Mouse (Mus musculus): Measurements from ENCODE around the gene Akr1b7. TPM values are rescaled to one million over a fixed set of nuclear protein-coding genes. Genes with fewer than 3 reads are reported as not detected.
"Not testable (repeated sequence)": the region's sequence is repeated elsewhere in the genome, so short reads cannot be mapped to it uniquely, and the experiment has no call there.

Akr1b7 gene
- polyA plus RNA-seq, 1 experiment = 0.46 TPM

DNA sequence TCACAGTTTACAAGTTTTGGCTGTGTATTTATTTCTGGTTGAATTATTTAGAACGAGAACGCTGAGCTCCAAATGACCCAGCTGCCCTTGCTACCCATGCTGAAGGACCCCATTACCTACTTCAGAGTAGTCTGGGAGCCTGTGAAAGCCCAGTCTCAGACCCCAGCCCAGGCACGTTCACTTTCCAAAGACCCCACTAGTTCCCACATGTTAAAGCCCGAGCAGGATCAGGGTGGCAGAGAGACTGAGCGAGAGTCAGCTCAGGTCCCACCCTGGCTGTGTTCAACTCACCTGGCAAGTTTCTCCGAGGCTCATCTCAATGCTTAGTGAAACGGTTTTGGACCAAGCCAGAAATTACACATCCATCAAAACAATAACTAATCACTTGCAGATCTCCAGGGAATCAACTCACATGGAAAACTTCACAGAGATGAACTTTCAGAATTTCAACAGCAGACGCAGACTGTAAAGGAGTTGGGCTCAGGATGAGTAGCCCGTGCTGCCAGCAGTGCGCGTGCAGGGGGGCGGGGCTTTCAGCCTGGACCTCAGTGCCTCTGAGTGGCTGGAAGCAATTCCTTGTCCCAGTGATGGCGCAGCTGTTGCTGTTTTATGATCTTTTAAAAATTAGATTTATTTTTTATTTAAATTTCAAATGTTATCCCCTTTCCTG lies 27.3 kb upstream of the Akr1b7 start:
- no peak for TF ChIP-seq POLR2A (IDR thresholded peaks at IDR 0.05; ENCODE audit: borderline replicate concordance, low read depth, low read length)
- no peak for TF ChIP-seq CTCF (IDR thresholded peaks at IDR 0.05; ENCODE audit: low read depth, low read length)
- Histone ChIP-seq H3K4me3 (ENCODE audit: insufficient read depth, low read length) (peak overlapping the region; percentile 81), H3K27ac (ENCODE audit: insufficient read depth, low read depth, low read length) (peak overlapping the region; percentile 86), H3K4me1 (ENCODE audit: control insufficient read depth, insufficient read depth, low read length) (0 out of 2 replicates have a peak, but pooled peaks cover 2% of the 10 kb centered on the region)

DNA sequence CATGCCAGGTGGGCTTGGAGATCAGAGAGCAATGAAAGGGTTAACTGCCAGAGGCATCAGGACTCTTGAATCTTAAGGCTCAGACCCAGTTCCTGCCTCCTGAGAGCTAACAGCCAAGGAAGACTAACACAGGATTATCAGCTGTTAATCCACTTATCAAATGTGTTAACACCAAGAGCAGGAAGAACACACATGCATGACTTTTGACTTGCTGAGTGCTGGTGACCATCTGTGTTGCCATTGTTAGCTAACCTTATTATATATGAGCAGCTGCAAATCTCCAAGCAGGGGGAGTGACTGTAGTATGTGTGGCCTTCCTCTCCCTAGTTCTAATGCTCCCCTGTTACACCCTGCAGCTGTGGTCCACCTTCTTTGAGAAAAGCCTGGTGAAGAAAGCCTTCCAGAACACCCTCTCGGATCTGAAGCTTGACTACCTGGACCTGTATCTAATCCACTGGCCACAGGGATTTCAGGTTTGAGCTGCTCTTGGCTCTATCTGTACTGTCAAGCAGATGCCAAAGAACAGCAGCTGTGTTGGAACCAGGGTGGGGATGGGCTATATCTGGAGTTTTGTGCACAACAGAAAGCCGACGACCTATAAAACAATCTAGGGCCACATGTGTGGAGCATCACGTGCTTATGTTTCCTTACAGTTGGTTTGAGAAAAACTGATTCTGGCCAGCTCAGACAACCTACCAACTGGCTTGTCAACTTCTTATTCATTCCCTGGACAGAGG lies 23.5 kb upstream of the Akr1b7 start:
- no peak for TF ChIP-seq CTCF (IDR thresholded peaks at IDR 0.05; ENCODE audit: low read depth, low read length)
- TF ChIP-seq POLR2A (IDR thresholded peaks at IDR 0.05; ENCODE audit: borderline replicate concordance, low read depth, low read length) = no peak
- Histone ChIP-seq H3K27ac (ENCODE audit: insufficient read depth, low read depth, low read length) (no peak overlapping the region), H3K4me3 (ENCODE audit: insufficient read depth, low read length) (no peak overlapping the region), H3K4me1 (ENCODE audit: control insufficient read depth, insufficient read depth, low read length) (no peaks in the 10 kb centered on the region; the same call in 1 of the 2 replicates)

DNA sequence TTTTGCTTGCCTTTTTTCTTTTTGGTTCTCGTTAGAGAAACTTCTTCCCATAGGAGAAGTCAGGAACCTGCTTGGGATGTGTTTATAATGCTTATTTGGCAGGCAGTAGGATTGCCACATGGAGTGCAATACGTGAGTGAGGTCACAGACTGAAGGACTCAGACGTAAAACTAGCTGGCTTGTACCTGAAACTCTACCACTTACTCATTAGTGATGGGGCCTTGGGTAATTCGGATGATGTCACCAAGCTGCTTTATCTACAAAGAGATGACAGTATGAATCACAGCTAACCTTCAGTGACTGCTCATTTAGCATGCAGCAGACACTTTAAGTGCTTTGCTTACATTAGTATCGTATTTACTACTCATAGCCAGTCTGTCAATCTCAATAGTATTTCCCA lies 16.2 kb upstream of the Akr1b7 start:
- TF ChIP-seq CTCF (IDR thresholded peaks at IDR 0.05; ENCODE audit: low read depth, low read length) = no peak
- no peak for TF ChIP-seq POLR2A (IDR thresholded peaks at IDR 0.05; ENCODE audit: borderline replicate concordance, low read depth, low read length)
- no peak overlapping the region for H3K4me3 ChIP-seq (ENCODE audit: insufficient read depth, low read length)
- H3K27ac ChIP-seq (ENCODE audit: insufficient read depth, low read depth, low read length) = no peak overlapping the region
- peaks cover 47% of the 10 kb centered on the region for H3K4me1 ChIP-seq (ENCODE audit: control insufficient read depth, insufficient read depth, low read length)

DNA sequence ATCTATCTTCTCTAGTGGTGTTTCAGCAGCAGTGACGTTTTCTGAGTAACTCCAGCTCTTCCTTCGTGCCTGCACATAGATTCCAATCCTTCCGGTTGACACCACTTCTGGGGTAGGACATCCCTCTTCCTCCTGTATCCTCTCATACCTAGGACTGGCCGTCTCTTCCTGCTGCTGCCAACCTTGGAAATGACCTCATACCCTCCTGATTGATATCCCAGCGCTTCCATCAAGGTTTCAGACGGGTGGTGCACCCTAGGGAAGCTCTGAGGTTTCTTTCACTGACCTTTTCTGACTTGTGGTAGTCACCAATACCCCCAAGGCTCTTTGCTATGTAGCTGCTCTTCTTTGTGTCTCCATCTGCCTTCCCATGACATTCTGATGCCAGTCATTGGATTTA lies 13.7 kb upstream of the Akr1b7 start:
- Histone ChIP-seq H3K27ac (ENCODE audit: insufficient read depth, low read depth, low read length) (peak overlapping the region; percentile 80), H3K4me3 (ENCODE audit: insufficient read depth, low read length) (no peak overlapping the region; the same call in 1 of the 2 replicates), H3K4me1 (ENCODE audit: control insufficient read depth, insufficient read depth, low read length) (peaks cover 50% of the 10 kb centered on the region)
- TF ChIP-seq POLR2A (IDR thresholded peaks at IDR 0.05; ENCODE audit: borderline replicate concordance, low read depth, low read length) (no peak), CTCF (IDR thresholded peaks at IDR 0.05; ENCODE audit: low read depth, low read length) (no peak)

DNA sequence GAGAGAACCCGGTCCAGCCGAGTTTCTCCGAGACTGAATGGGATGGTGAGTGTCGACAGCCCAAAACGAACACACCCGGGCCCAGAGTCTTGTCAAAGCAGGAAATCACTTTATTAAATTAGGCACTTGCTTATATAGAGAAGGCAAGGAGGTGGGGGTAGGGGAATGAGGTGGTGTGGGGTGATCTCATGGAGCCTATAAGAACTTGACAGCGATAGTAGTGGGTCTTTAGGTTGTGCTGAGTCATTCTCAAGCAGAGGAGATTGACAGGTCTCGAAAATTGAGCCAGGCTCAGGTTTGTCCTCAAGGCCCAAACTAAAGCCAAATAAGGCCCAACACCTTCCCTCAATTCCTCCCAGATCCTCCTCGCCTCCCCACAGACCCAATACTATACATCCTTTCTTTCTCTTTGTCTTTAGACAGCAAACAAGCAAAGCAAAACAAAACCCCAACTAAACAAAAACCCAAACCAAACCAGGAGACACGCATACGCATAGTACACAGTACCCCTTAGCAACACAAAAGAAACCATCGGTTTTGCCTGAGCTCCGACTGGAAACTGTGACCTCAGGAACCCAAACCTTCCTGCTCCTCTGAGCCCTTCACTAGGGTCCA lies 12.4 kb upstream of the Akr1b7 start:
- no peak overlapping the region for H3K4me3 ChIP-seq (ENCODE audit: insufficient read depth, low read length)
- peaks cover 42% of the 10 kb centered on the region for H3K4me1 ChIP-seq (ENCODE audit: control insufficient read depth, insufficient read depth, low read length)
- no peak for TF ChIP-seq CTCF (IDR thresholded peaks at IDR 0.05; ENCODE audit: low read depth, low read length)
- TF ChIP-seq POLR2A (IDR thresholded peaks at IDR 0.05; ENCODE audit: borderline replicate concordance, low read depth, low read length) = no peak
- peak overlapping the region; percentile 80 for H3K27ac ChIP-seq (ENCODE audit: insufficient read depth, low read depth, low read length)

DNA sequence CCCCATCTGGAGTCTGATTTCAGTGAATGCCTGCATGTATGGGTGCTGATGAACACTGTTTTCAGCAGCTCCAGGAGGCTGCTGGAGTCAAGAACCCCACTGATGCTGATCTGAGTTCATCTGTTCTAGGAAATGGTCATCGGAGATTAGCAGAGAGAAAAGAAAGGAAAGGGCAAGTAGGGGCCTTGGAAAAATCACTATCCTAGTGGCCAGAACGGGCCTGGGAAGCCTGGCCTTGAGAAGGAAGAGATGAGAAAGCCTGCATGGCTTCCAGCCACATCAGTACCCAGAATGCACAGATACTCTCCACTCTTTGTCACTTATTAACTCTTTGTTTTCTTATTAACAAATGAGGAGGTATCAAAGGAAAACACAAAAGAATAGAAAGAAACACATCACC lies 11.4 kb upstream of the Akr1b7 start:
- Histone ChIP-seq H3K4me3 (ENCODE audit: insufficient read depth, low read length) (no peak overlapping the region), H3K4me1 (ENCODE audit: control insufficient read depth, insufficient read depth, low read length) (peaks cover 35% of the 10 kb centered on the region), H3K27ac (ENCODE audit: insufficient read depth, low read depth, low read length) (no peak overlapping the region)
- TF ChIP-seq POLR2A (IDR thresholded peaks at IDR 0.05; ENCODE audit: borderline replicate concordance, low read depth, low read length) (no peak), CTCF (IDR thresholded peaks at IDR 0.05; ENCODE audit: low read depth, low read length) (no peak)

DNA sequence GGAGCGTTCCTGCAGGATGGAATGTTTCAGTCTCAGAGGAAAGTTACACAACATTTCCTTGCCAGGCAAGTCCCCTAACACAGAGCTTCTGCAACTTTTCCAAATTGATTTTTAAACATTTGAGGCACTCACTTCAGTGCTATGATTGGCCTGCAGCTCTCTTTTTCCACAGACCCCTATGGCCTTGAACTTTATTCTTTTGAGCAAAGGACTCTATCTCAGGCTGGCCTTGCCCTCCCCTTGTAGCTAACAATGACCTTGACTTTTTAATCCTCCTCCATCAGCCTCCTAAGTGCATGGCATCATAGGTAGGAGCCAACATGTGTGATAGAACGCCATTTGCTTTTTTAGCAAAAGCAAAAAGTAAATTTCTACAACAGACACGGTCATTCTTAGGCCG lies 5.4 kb upstream of the Akr1b7 start:
- H3K4me1 ChIP-seq (ENCODE audit: control insufficient read depth, insufficient read depth, low read length) = peaks cover under 1% of the 10 kb centered on the region; the same call in 1 of the 2 replicates
- TF ChIP-seq CTCF (IDR thresholded peaks at IDR 0.05; ENCODE audit: low read depth, low read length) (no peak), POLR2A (IDR thresholded peaks at IDR 0.05; ENCODE audit: borderline replicate concordance, low read depth, low read length) (no peak)
- no peak overlapping the region for H3K4me3 ChIP-seq (ENCODE audit: insufficient read depth, low read length)
- H3K27ac ChIP-seq (ENCODE audit: insufficient read depth, low read depth, low read length) = no peak overlapping the region

DNA sequence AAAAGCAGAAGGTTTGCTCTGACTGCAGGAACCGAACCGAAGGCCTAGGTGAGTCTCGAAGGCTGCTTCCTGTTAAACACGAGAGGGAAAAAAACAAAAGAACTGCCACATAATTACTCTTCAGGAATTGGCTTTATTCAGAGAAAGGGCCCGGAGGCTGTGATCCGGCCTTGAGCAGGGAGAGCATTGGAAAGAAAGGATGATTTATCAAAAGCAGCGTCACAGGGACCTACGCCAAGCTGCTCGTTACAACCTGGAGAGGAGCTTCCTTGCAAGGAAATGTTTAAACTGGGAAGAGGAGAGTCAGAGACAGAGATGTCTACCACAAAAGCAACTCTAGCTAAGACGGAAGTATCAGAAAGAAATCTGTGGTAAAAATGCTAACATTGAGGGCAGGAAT lies 4.7 kb upstream of the Akr1b7 start:
- no peak for TF ChIP-seq POLR2A (IDR thresholded peaks at IDR 0.05; ENCODE audit: borderline replicate concordance, low read depth, low read length)
- TF ChIP-seq CTCF (IDR thresholded peaks at IDR 0.05; ENCODE audit: low read depth, low read length) = no peak
- H3K4me1 ChIP-seq (ENCODE audit: control insufficient read depth, insufficient read depth, low read length) = peaks cover 7% of the 10 kb centered on the region
- H3K4me3 ChIP-seq (ENCODE audit: insufficient read depth, low read length) = no peak overlapping the region
- H3K27ac ChIP-seq (ENCODE audit: insufficient read depth, low read depth, low read length) = no peak overlapping the region

DNA sequence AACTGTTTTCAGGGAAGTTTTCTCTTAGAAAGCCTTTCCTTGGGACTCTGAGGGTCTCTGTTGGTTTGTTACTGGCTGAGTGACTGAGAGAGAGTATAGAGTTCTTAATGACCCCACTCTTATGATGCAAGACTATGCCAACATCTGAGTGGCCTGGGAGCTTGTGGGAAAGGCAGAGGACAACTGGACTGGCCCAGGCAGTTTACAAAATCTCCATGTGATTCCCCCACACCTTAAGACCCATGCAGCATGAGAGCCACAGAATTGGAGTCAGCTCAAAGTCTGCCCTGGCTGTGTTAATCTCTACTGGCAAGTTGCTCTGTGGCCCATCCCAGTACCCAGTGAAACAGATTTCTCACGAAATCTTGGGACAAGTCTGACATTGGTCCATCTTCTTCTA lies 554 bp downstream of the Akr1b7 start:
- TF ChIP-seq CTCF (IDR thresholded peaks at IDR 0.05; ENCODE audit: low read depth, low read length) (no peak), POLR2A (IDR thresholded peaks at IDR 0.05; ENCODE audit: borderline replicate concordance, low read depth, low read length) (no peak)
- H3K4me3 ChIP-seq (ENCODE audit: insufficient read depth, low read length) = no peak overlapping the region
- H3K4me1 ChIP-seq (ENCODE audit: control insufficient read depth, insufficient read depth, low read length) = peaks cover 18% of the 10 kb centered on the region
- no peak overlapping the region for H3K27ac ChIP-seq (ENCODE audit: insufficient read depth, low read depth, low read length)

DNA sequence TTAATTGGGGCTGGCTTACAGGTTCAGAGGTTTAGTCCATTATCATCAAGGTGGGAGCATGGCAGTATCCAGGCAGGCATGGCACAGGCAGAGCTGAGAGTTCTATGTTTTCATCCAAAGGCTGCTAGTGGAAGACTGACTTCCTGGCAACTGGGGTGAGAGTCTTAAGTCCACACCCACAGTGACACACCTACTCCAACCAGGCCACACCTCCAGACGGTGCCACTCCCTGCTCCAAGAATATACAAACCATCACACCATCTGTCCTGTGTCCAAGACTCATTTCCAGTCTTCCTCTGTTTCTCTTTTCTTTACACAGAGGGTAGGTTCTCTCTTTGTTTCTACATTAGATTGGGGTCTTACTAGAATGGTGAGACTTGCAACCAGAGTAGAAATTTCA lies 1.3 kb downstream of the Akr1b7 start:
- not testable (repeated sequence) for H3K4me3 ChIP-seq (ENCODE audit: insufficient read depth, low read length); H3K27ac ChIP-seq (ENCODE audit: insufficient read depth, low read depth, low read length)

More for the DNA sequence above, 1.3 kb downstream of the Akr1b7 start:
- H3K4me1 ChIP-seq (ENCODE audit: control insufficient read depth, insufficient read depth, low read length) = peaks cover 18% of the 10 kb centered on the region

Measured in bone marrow macrophage, adult 2 months (primary cell).